11 mouse cellular contexts compared by ENCODE assay signal in the genomic region with DNA sequence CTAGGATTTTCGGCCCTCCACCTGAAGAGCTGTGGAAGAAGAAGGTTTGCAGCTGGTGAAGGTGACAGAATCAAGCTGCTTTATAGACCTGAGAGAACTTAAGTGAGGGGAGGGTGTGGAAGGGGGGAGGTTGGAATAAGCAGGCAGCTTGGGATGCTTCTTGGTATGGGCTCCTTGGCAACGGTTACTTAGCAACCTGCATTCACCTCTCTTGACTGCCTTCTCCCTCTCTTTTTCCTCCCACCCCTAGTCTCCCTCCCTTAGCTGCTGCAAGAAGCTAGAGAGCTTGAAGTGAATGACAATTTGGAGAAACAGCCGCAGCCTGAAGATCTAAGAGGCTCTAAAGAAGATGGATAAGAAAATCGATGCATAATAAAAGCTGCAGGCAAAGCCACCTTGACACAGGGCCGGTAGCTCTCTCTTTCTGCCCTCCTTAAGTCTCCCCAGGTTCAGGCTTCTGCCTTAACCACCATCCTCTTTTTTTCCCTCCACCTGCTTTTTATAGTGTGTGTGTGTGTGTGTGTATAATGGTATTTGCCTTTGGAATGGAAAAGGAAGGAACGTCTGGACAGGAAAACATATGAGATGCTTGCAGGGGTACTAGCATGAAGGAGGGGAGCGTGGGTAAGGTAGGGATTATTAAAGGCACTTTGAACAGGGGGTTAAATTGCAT.
DNase-seq lines count a peak whose midpoint lies in the region; ATAC-seq lines count a peak whose summit lies in the region.
"Had no signal": no experiment of that assay in that cellular context is flagged by ENCODE, and none has a peak within 500 bp of the region (broad histone marks: within the 10 kb centered on the region; RNA-seq: fewer than 3 reads in every experiment).

No protein-coding gene starts in this region.

- H3K36me3 ChIP-seq in neural tube, embryonic 14.5 days (ENCODE audit: control insufficient read depth, insufficient read depth, low read length): no peaks in the 10 kb centered on the region

- H3K4me2 ChIP-seq in neural tube, embryonic 14.5 days (ENCODE audit: low read depth, low read length): peak overlapping the region; percentile 38

- no peaks in the 10 kb centered on the region for H3K27me3 ChIP-seq in neural tube, embryonic 14.5 days (ENCODE audit: control insufficient read depth, insufficient read depth, low read length)

- H3K27ac ChIP-seq in neural tube, embryonic 14.5 days (ENCODE audit: low read depth, low read length): peak overlapping the region; percentile 90
- H3K27ac ChIP-seq: macrophage had no signal

- 21% methylated on average over 7 of the region's 7 CpGs for WGBS in neural tube, embryonic 14.5 days

- peak; percentile 97 for ATAC-seq in frontal cortex, adult (ENCODE audit: low TSS enrichment)
- peak; percentile 95 for ATAC-seq in neural tube, embryonic 14.5 days (ENCODE audit: low read depth)
- ATAC-seq: CD4-positive, CD25-positive, alpha-beta regulatory T cell, adult 4 months had no signal

- H3K9ac ChIP-seq in neural tube, embryonic 14.5 days (replicated peaks; ENCODE audit: low read depth, low read length): no peak overlapping the region; the same call in 1 of the 2 replicates

- H3K4me1 ChIP-seq in neural tube, embryonic 14.5 days (ENCODE audit: control insufficient read depth, insufficient read depth, low read length): peaks cover 25% of the 10 kb centered on the region

- DNase-seq in brain, embryonic 18.5 days (ENCODE audit: low read depth, low spot score): peak; percentile 91
- peak; percentile 59 to 76 for DNase-seq in left cerebral cortex, adult 18-20 months (ENCODE audit: low spot score in 2 of 2)
- DNase-seq in thymus, postnatal 10 days (ENCODE audit: low spot score in 2 of 2): no peak
- no peak for DNase-seq in spleen, postnatal 10 days (ENCODE audit: low spot score in 2 of 2)
- no peak for DNase-seq in c-Kit-positive CD71-positive TER-119-positive erythroid progenitor cells, embryonic 14.5 days (ENCODE audit: low spot score)
- DNase-seq in lung, postnatal 25 days (ENCODE audit: low spot score): no peak
- DNase-seq: kidney, adult 2 months had no signal

- no peaks in the 10 kb centered on the region for H3K9me3 ChIP-seq in neural tube, embryonic 14.5 days (ENCODE audit: control insufficient read depth, low read length)

- H3K4me3 ChIP-seq in neural tube, embryonic 14.5 days (ENCODE audit: low read depth, low read length): no peak overlapping the region

Comparison
In these comparisons a context has a peak if more than half of its experiments do, and no peak if none do; other contexts are left out.
1. DNase-seq: peak in brain, embryonic 18.5 days (single experiment) and left cerebral cortex, adult 18-20 months (2 of 2); none in thymus, postnatal 10 days (0 of 2), spleen, postnatal 10 days (0 of 2), c-Kit-positive CD71-positive TER-119-positive erythroid progenitor cells, embryonic 14.5 days (single experiment) and lung, postnatal 25 days (single experiment).